Mouse (Mus musculus): Measurements from ENCODE around the gene Gpr1. TPM values are rescaled to one million over a fixed set of nuclear protein-coding genes. Genes with fewer than 3 reads are reported as not detected.

The Gpr1 gene
- 0.88 and 1.1 TPM in 2 replicates for polyA plus RNA-seq (2015; fragmentation: Nextera tagmentation; extraction: Ambion mirVana)

DNA sequence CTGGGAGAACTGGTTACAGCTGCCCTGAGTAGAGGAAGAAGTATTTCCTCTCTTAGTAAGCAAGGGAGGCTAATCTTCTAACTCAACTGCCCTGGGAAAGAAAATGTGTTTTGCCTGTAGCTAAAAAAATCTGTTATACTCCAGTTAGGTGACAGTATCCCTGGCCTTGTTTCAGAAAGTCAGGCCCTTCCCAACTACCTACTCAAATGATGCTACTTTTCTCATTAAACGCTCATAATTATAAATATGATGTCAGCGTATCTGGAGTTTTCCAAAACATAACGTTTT lies at the start of gene Gpr1:
Gene Gpr1 (minus strand): TSS at position 273 of the 288 bp plus-strand sequence.
- Histone ChIP-seq H3K9me3 (replicated peaks; ENCODE audit: control insufficient read depth, low read length, poor library complexity, severe bottlenecking) (no peaks in the 10 kb centered on the region), H3K36me3 (ENCODE audit: control insufficient read depth, insufficient read depth, low read length) (no peaks in the 10 kb centered on the region), H3K27me3 (ENCODE audit: control insufficient read depth, insufficient read depth, low read depth, low read length) (no peaks in the 10 kb centered on the region), H3K27ac (ENCODE audit: low read length) (peak within 1 kb of the TSS; percentile 63), H3K4me1 (ENCODE audit: control insufficient read depth, insufficient read depth, low read length) (peaks cover 16% of the 10 kb centered on the region), H3K9ac (ENCODE audit: low read depth, low read length) (peak within 1 kb of the TSS; percentile 32), H3K4me2 (ENCODE audit: low read length) (peak within 1 kb of the TSS; percentile 45), H3K4me3 (ENCODE audit: low read depth, low read length) (peak within 1 kb of the TSS; percentile 25)
- 36% methylated on average over 3 of the region's 3 CpGs for WGBS
- no peak for ATAC-seq

GRCm38 (mm10) chr1:63263671-63264070 lies 49.3 kb upstream of the Gpr1 start:
- peaks cover 20% of the 10 kb centered on the region for H3K27me3 ChIP-seq (ENCODE audit: control insufficient read depth, insufficient read depth, low read depth, low read length)
- H3K4me1 ChIP-seq (ENCODE audit: control insufficient read depth, insufficient read depth, low read length): no peaks in the 10 kb centered on the region
- ATAC-seq: 0 out of 2 replicates have a peak, but pooled peaks have one; percentile 21
- H3K4me2 ChIP-seq (ENCODE audit: low read length): no peak overlapping the region
- H3K9ac ChIP-seq (ENCODE audit: low read depth, low read length): no peak overlapping the region
- WGBS: 39% methylated on average over 11 of the region's 11 CpGs
- H3K27ac ChIP-seq (ENCODE audit: low read length): no peak overlapping the region
- no peak overlapping the region for H3K4me3 ChIP-seq (ENCODE audit: low read depth, low read length)
- H3K36me3 ChIP-seq (ENCODE audit: control insufficient read depth, insufficient read depth, low read length): no peaks in the 10 kb centered on the region
- H3K9me3 ChIP-seq (replicated peaks; ENCODE audit: control insufficient read depth, low read length, poor library complexity, severe bottlenecking): no peaks in the 10 kb centered on the region

DNA sequence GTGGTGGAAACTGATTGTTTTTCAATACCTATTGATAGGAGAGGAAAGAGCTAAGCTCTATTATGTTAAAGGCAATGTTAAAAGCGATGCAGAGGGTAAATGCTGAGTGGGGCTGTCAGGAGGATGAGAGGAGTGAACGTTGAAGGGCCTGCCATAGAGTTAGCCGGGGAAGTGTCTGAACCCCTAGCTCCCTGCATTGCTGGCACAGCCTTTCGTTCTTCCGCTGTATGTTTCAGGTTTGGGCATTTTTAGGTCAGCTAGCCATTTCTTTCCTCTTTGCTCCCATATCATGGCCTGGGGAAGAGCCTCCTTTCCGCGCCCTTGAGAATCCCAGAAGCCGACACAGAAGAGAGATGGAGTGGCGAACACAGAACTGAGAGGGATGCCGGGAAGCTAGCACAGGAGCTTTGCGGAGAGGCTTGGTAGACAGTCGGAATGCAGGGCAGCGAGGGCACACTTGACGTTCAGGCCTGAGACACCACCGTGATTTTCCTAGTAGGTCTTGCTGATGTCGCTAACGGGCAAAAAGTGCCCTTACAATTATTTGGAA lies 46.8 kb upstream of the Gpr1 start:
- H3K4me2 ChIP-seq (ENCODE audit: low read length): no peak overlapping the region
- no peaks in the 10 kb centered on the region for H3K36me3 ChIP-seq (ENCODE audit: control insufficient read depth, insufficient read depth, low read length)
- peaks cover 5% of the 10 kb centered on the region for H3K4me1 ChIP-seq (ENCODE audit: control insufficient read depth, insufficient read depth, low read length)
- no peak for ATAC-seq
- H3K9ac ChIP-seq (ENCODE audit: low read depth, low read length): no peak overlapping the region
- H3K9me3 ChIP-seq (replicated peaks; ENCODE audit: control insufficient read depth, low read length, poor library complexity, severe bottlenecking): no peaks in the 10 kb centered on the region
- H3K4me3 ChIP-seq (ENCODE audit: low read depth, low read length): no peak overlapping the region
- peaks cover 30% of the 10 kb centered on the region for H3K27me3 ChIP-seq (ENCODE audit: control insufficient read depth, insufficient read depth, low read depth, low read length)
- H3K27ac ChIP-seq (ENCODE audit: low read length): no peak overlapping the region
- WGBS: 46% methylated on average over 17 of the region's 17 CpGs

DNA sequence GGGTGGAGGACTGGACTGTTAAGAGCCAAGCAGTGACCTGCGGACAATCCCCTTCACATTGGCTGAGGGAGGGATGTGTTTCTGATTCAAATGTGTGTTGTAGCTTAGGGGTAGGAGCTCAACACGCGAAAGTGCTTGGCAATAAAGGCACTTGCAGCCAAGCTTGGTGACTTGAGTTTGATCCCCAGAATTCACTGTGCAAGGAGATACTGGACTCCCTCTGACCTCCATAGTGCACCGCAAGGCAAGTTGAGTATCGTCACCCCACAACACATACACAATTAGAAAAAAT lies 46.3 kb upstream of the Gpr1 start:
- Histone ChIP-seq H3K4me1 (ENCODE audit: control insufficient read depth, insufficient read depth, low read length) (peaks cover 8% of the 10 kb centered on the region), H3K9ac (ENCODE audit: low read depth, low read length) (no peak overlapping the region), H3K4me2 (ENCODE audit: low read length) (no peak overlapping the region), H3K36me3 (ENCODE audit: control insufficient read depth, insufficient read depth, low read length) (no peaks in the 10 kb centered on the region), H3K27ac (ENCODE audit: low read length) (no peak overlapping the region), H3K27me3 (ENCODE audit: control insufficient read depth, insufficient read depth, low read depth, low read length) (peaks cover 33% of the 10 kb centered on the region), H3K9me3 (replicated peaks; ENCODE audit: control insufficient read depth, low read length, poor library complexity, severe bottlenecking) (no peaks in the 10 kb centered on the region), H3K4me3 (ENCODE audit: low read depth, low read length) (no peak overlapping the region)
- 48% methylated on average over 5 of the region's 5 CpGs for WGBS
- no peak for ATAC-seq

DNA sequence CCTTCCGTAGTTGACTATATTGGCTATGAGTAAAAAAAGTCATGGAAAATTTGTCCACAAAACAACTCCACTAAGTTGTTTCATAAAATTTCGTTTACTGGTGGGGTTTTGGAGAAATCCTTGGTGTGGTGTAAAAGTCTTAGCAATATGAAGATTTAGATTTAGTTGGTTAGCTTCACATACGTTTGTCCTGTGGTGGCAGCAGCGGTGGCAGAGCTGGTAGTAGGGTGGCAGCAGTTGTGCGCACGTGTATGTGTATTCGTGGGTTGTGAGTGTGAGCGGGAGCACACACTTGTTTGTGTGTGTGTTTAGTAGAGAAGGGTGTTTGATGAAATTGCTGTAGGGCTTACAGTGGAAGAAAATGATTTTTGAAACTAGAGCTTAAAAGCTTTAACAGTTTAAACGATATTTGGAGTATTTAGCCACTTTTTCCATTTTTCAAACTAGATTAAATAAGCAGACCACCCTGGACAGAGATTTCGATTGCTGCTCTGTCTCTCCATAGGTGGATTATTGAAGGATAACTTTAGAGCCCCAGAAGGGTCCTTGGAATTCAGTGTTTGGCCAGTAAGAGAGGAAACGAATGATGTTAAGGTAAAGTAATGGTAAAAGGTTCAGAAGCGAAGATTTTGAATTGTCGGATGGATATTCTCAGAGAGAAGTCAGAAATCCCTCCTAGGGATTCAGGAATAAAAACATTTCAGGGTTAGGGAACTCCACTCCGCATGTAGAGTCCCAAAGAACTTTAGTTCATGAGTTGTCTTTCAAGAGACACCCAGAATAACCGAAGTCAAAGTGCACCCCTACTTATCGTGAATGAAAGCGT lies 45.8 kb upstream of the Gpr1 start:
- H3K36me3 ChIP-seq (ENCODE audit: control insufficient read depth, insufficient read depth, low read length): no peaks in the 10 kb centered on the region
- peaks cover 35% of the 10 kb centered on the region for H3K27me3 ChIP-seq (ENCODE audit: control insufficient read depth, insufficient read depth, low read depth, low read length)
- H3K4me1 ChIP-seq (ENCODE audit: control insufficient read depth, insufficient read depth, low read length): peaks cover 13% of the 10 kb centered on the region
- H3K9me3 ChIP-seq (replicated peaks; ENCODE audit: control insufficient read depth, low read length, poor library complexity, severe bottlenecking): no peaks in the 10 kb centered on the region
- 41% methylated on average over 17 of the region's 17 CpGs for WGBS
- no peak for ATAC-seq
- H3K4me2 ChIP-seq (ENCODE audit: low read length): no peak overlapping the region
- H3K27ac ChIP-seq (ENCODE audit: low read length): no peak overlapping the region
- H3K9ac ChIP-seq (ENCODE audit: low read depth, low read length): no peak overlapping the region
- no peak overlapping the region for H3K4me3 ChIP-seq (ENCODE audit: low read depth, low read length)

DNA sequence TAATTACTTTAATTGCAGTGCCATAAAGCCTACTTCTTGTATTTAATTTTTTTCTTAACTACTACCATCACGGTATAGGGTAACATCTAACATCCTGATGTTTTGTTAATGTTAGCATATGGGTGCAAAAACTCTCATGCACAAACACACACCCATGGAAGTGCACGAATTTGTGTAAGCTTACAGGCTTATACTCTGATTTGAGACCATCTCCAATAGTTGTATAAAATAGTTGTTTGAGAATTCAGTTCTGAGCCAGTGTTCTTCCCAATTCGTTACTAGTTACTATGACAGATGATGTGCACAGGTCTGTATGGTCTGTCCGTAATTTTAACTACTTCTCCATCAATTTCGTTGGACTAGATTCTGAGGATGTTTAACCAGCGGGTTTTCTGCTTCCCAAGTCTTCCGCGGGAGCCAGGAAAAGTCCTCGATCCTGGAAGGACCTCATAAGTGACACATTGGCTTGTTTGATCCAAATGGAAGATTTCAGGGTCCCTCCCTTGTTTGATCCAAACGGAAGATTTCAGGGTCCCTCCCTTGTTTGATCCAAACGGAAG lies 45.0 kb upstream of the Gpr1 start:
- no peak overlapping the region for H3K27ac ChIP-seq (ENCODE audit: low read length)
- no peaks in the 10 kb centered on the region for H3K36me3 ChIP-seq (ENCODE audit: control insufficient read depth, insufficient read depth, low read length)
- H3K4me1 ChIP-seq (ENCODE audit: control insufficient read depth, insufficient read depth, low read length): peaks cover 15% of the 10 kb centered on the region
- 48% methylated on average over 11 of the region's 11 CpGs for WGBS
- H3K27me3 ChIP-seq (ENCODE audit: control insufficient read depth, insufficient read depth, low read depth, low read length): peaks cover 38% of the 10 kb centered on the region
- no peak for ATAC-seq
- H3K4me2 ChIP-seq (ENCODE audit: low read length): no peak overlapping the region
- no peak overlapping the region for H3K9ac ChIP-seq (ENCODE audit: low read depth, low read length)
- no peak overlapping the region for H3K4me3 ChIP-seq (ENCODE audit: low read depth, low read length)
- no peaks in the 10 kb centered on the region for H3K9me3 ChIP-seq (replicated peaks; ENCODE audit: control insufficient read depth, low read length, poor library complexity, severe bottlenecking)

- H3K9me3 ChIP-seq (replicated peaks; ENCODE audit: control insufficient read depth, low read length, poor library complexity, severe bottlenecking): no peaks in the 10 kb centered on the region
- no peaks in the 10 kb centered on the region for H3K36me3 ChIP-seq (ENCODE audit: control insufficient read depth, insufficient read depth, low read length)
- ATAC-seq: no peak
- no peak overlapping the region for H3K27ac ChIP-seq (ENCODE audit: low read length)
- peaks cover 36% of the 10 kb centered on the region for H3K27me3 ChIP-seq (ENCODE audit: control insufficient read depth, insufficient read depth, low read depth, low read length)
- no peak overlapping the region for H3K4me2 ChIP-seq (ENCODE audit: low read length)
- H3K9ac ChIP-seq (ENCODE audit: low read depth, low read length): no peak overlapping the region
- 55% methylated on average over 2 of the region's 2 CpGs for WGBS
- peaks cover 15% of the 10 kb centered on the region for H3K4me1 ChIP-seq (ENCODE audit: control insufficient read depth, insufficient read depth, low read length)
- no peak overlapping the region for H3K4me3 ChIP-seq (ENCODE audit: low read depth, low read length)
Measured at GRCm38 (mm10) chr1:63258501-63258900, 44.2 kb upstream of the Gpr1 start.

DNA sequence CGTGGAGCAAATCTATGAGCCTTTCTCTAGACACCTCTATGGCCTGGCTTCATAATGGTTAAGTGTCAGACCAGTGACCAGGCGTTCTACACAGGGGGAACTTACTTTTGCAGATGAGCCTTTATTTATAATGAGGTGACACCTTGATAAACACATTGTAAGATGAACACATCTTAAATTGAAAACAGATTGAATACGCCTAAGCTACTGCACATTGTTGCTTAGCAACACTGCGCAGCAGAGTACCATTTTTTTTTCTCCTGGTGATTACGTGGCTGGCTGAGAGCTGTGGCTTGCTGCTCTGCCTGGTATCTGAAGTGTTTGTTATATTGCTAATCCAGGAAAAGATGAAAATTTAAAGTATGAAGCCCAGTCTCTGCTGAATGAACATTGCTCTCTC lies 41.7 kb upstream of the Gpr1 start:
- Histone ChIP-seq H3K4me2 (ENCODE audit: low read length) (no peak overlapping the region), H3K27me3 (ENCODE audit: control insufficient read depth, insufficient read depth, low read depth, low read length) (peaks cover 40% of the 10 kb centered on the region), H3K9ac (ENCODE audit: low read depth, low read length) (no peak overlapping the region), H3K4me3 (ENCODE audit: low read depth, low read length) (no peak overlapping the region), H3K27ac (ENCODE audit: low read length) (peak overlapping the region; percentile 83), H3K36me3 (ENCODE audit: control insufficient read depth, insufficient read depth, low read length) (no peaks in the 10 kb centered on the region), H3K4me1 (ENCODE audit: control insufficient read depth, insufficient read depth, low read length) (peaks cover 17% of the 10 kb centered on the region), H3K9me3 (replicated peaks; ENCODE audit: control insufficient read depth, low read length, poor library complexity, severe bottlenecking) (no peaks in the 10 kb centered on the region)
- 4% methylated on average over 5 of the region's 5 CpGs for WGBS
- peak; percentile 87 for ATAC-seq

DNA sequence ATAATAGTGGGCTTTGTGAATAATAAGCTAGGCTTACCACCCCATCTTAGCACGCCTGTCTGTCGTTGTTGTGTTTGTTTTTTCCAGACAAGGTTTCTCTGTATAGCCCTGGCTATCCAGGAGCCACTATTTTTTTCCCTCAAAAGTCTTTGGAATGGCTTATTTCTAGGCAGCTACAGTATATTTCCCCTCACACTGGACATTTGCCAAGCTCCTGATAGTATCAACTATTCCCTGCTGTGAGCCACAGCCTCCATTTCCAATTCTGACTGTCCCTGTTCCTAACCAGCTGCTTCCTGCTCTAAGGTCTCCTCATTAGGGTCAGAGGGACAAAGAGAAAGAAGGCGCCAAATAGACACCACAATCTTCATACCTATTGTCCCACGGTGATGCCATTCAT lies 40.8 kb upstream of the Gpr1 start:
- Histone ChIP-seq H3K36me3 (ENCODE audit: control insufficient read depth, insufficient read depth, low read length) (no peaks in the 10 kb centered on the region), H3K4me2 (ENCODE audit: low read length) (no peak overlapping the region), H3K9me3 (replicated peaks; ENCODE audit: control insufficient read depth, low read length, poor library complexity, severe bottlenecking) (no peaks in the 10 kb centered on the region), H3K4me1 (ENCODE audit: control insufficient read depth, insufficient read depth, low read length) (peaks cover 17% of the 10 kb centered on the region), H3K9ac (ENCODE audit: low read depth, low read length) (no peak overlapping the region), H3K27ac (ENCODE audit: low read length) (peak overlapping the region; percentile 77), H3K4me3 (ENCODE audit: low read depth, low read length) (no peak overlapping the region), H3K27me3 (ENCODE audit: control insufficient read depth, insufficient read depth, low read depth, low read length) (peaks cover 34% of the 10 kb centered on the region)
- ATAC-seq: no peak
- WGBS: 5% methylated on average over 4 of the region's 4 CpGs

All from midbrain, embryonic 16.5 days (tissue).